Mouse (Mus musculus): Measurements from ENCODE around the gene 1300017J02Rik. TPM values are rescaled to one million over a fixed set of nuclear protein-coding genes. Genes with fewer than 3 reads are reported as not detected.

The 1300017J02Rik gene
- total RNA-seq (2023), result not detected

GRCm38 (mm10) chr9:103304927-103305326, at the start of gene 1300017J02Rik, which contains the start of gene Topbp1:
1300017J02Rik (minus strand) TSS chr9:103305082.
Topbp1 (plus strand) TSS chr9:103305215.

GRCm38 (mm10) chr9:103230151-103230951, 74.5 kb downstream of the 1300017J02Rik start, which contains the start of the genes Gm20425 and Trf:
Gm20425 (minus strand) TSS chr9:103230307.
Trf (minus strand) TSS chr9:103230444.

GRCm38 (mm10) chr9:103201561-103202260, 103.2 kb downstream of the 1300017J02Rik start, which contains the start of gene Srprb:
Srprb (minus strand) TSS chr9:103202137.

Other genes starting within 250 kb of the 1300017J02Rik start
- 2.9 TPM for gene Rab6b, start 193.3 kb downstream of the 1300017J02Rik start, total RNA-seq (2023)
- 23.4 TPM for gene Srprb, start 102.9 kb downstream of the 1300017J02Rik start, total RNA-seq (2023)
- gene Gm20425, start 74.8 kb downstream of the 1300017J02Rik start, total RNA-seq (2023), result not detected
- gene Trf, start 74.6 kb downstream of the 1300017J02Rik start, total RNA-seq (2023), result 20.3 TPM
- gene Topbp1, start 133 bp upstream of the 1300017J02Rik start, total RNA-seq (2023), result 54.3 TPM
- gene Cdv3, start 60.8 kb upstream of the 1300017J02Rik start, total RNA-seq (2023), result 102 TPM
- gene Bfsp2, start 175.3 kb upstream of the 1300017J02Rik start, total RNA-seq (2023), result 1.9 TPM